Mouse (Mus musculus): ENCODE measurements around the gene Stag3. TPM values are rescaled to one million over a fixed set of nuclear protein-coding genes. Genes with fewer than 3 reads are reported as not detected.

Stag3 gene
- polyA plus RNA-seq, 1 experiment = 0.01 TPM

DNA sequence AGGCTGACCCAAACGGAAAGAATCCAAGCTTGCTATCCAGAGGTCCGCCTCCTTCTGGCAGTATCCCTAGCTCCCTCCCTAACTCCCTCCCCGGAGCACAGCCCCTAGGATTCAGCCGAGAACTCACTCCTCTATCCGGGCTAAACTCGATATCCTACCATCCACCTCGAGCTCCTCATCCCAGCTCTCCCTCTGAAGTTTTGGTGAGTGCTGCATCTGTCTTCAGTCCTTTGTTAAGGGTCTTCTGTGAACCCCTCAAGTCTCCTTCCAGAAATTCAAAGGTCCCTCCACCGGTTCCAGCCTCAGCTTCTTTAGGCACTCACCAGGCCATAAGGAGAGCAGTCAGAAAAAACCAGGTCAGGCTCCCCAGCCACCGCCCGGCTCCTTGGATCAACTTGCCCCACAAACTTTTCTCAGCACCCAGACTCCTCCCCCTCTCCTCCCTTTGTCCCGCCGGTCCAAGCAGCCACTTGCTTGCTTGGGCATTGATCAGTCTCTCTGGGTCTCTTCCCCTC lies 7.6 kb upstream of the Stag3 start, which contains the start of gene Gal3st4:
Gene Gal3st4 (minus strand): TSS at position 432 of the 515 bp plus-strand sequence.
- Histone ChIP-seq H3K36me3 (ENCODE audit: control insufficient read depth, insufficient read depth) (no peaks in the 10 kb centered on the region), H3K4me2 (ENCODE audit: low read depth) (no peak within 1 kb of the TSS), H3ac (ENCODE audit: control insufficient read depth, insufficient read length) (no peak within 1 kb of the TSS), H3K4me3 (no peak within 1 kb of the TSS), H3K27me3 (ENCODE audit: control insufficient read depth, insufficient read depth, insufficient read length) (peaks cover 25% of the 10 kb centered on the region), H3K79me2 (ENCODE audit: control insufficient read depth, insufficient read depth) (no peaks in the 10 kb centered on the region)
- TF ChIP-seq POLR2A (IDR thresholded peaks at IDR 0.05; ENCODE audit: insufficient read length, low read depth) (no peak), MYOD1 (IDR thresholded peaks at IDR 0.05; ENCODE audit: control insufficient read depth in 1 of 3, insufficient read length in 2 of 3, low read depth in 2 of 3) (no peak)

GRCm38 (mm10) chr5:138274186-138274585 lies 5.9 kb upstream of the Stag3 start:
- no peak overlapping the region for H3K4me3 ChIP-seq
- no peak for TF ChIP-seq POLR2AphosphoS2 (IDR thresholded peaks at IDR 0.05; ENCODE audit: insufficient read length, low read depth)
- no peak for TF ChIP-seq MYOD1 (IDR thresholded peaks at IDR 0.05; ENCODE audit: control insufficient read depth in 1 of 3, insufficient read length in 2 of 3, low read depth in 2 of 3)
- TF ChIP-seq POLR2A (IDR thresholded peaks at IDR 0.05; ENCODE audit: insufficient read length, low read depth) = no peak
- TF ChIP-seq E2F4 (IDR thresholded peaks at IDR 0.05; ENCODE audit: insufficient read depth) = no peak
- TF ChIP-seq REST (IDR thresholded peaks at IDR 0.05; ENCODE audit: insufficient read depth, insufficient read length) = no peak
- TF ChIP-seq MAX (IDR thresholded peaks at IDR 0.05; ENCODE audit: low read depth) = no peak
- TF ChIP-seq MYOG (IDR thresholded peaks at IDR 0.05; ENCODE audit: control insufficient read depth in 1 of 3, insufficient read depth in 1 of 3, insufficient read length in 2 of 3, low read depth in 2 of 3) = no peak
- TF ChIP-seq TCF3 (IDR thresholded peaks at IDR 0.05; ENCODE audit: insufficient read length, low read depth) = no peak
- no peak for TF ChIP-seq TCF12 (IDR thresholded peaks at IDR 0.05; ENCODE audit: insufficient read depth, poor library complexity, severe bottlenecking)
- no peak for TF ChIP-seq SRF (IDR thresholded peaks at IDR 0.05; ENCODE audit: control insufficient read depth, insufficient read length, low read depth)
- no peak for TF ChIP-seq USF1 (IDR thresholded peaks at IDR 0.05; ENCODE audit: low read depth)
- no peak overlapping the region for H3K4me2 ChIP-seq (ENCODE audit: low read depth)

GRCm38 (mm10) chr5:138275216-138276050 lies 4.6 kb upstream of the Stag3 start:
- no peak overlapping the region for H3K4me3 ChIP-seq
- H3K36me3 ChIP-seq (ENCODE audit: control insufficient read depth, insufficient read depth) = no peaks in the 10 kb centered on the region
- no peak for TF ChIP-seq MYOD1 (IDR thresholded peaks at IDR 0.05; ENCODE audit: control insufficient read depth in 1 of 3, insufficient read length in 2 of 3, low read depth in 2 of 3)
- no peak for TF ChIP-seq REST (IDR thresholded peaks at IDR 0.05; ENCODE audit: insufficient read depth, insufficient read length)
- no peak for TF ChIP-seq TCF12 (IDR thresholded peaks at IDR 0.05; ENCODE audit: insufficient read depth, poor library complexity, severe bottlenecking)
- no peak for TF ChIP-seq CEBPB (IDR thresholded peaks at IDR 0.05; ENCODE audit: insufficient read depth, poor library complexity, severe bottlenecking)
- no peak for TF ChIP-seq POLR2A (IDR thresholded peaks at IDR 0.05; ENCODE audit: insufficient read length, low read depth)
- TF ChIP-seq MAX (IDR thresholded peaks at IDR 0.05; ENCODE audit: low read depth) = no peak
- TF ChIP-seq E2F4 (IDR thresholded peaks at IDR 0.05; ENCODE audit: insufficient read depth) = no peak
- TF ChIP-seq TCF3 (IDR thresholded peaks at IDR 0.05; ENCODE audit: insufficient read length, low read depth) = no peak
- H3K79me2 ChIP-seq (ENCODE audit: control insufficient read depth, insufficient read depth) = no peaks in the 10 kb centered on the region
- H3K27me3 ChIP-seq (ENCODE audit: control insufficient read depth, insufficient read depth, insufficient read length) = peaks cover 25% of the 10 kb centered on the region
- no peak overlapping the region for H3K4me2 ChIP-seq (ENCODE audit: low read depth)
- no peak overlapping the region for H3ac ChIP-seq (ENCODE audit: control insufficient read depth, insufficient read length)

More at GRCm38 (mm10) chr5:138274186-138274585, 5.9 kb upstream of the Stag3 start:
- no peaks in the 10 kb centered on the region for H3K36me3 ChIP-seq (ENCODE audit: control insufficient read depth, insufficient read depth)
- H3ac ChIP-seq (ENCODE audit: control insufficient read depth, insufficient read length) = no peak overlapping the region
- H3K27me3 ChIP-seq (ENCODE audit: control insufficient read depth, insufficient read depth, insufficient read length) = peaks cover 25% of the 10 kb centered on the region
- no peaks in the 10 kb centered on the region for H3K79me2 ChIP-seq (ENCODE audit: control insufficient read depth, insufficient read depth)

DNA sequence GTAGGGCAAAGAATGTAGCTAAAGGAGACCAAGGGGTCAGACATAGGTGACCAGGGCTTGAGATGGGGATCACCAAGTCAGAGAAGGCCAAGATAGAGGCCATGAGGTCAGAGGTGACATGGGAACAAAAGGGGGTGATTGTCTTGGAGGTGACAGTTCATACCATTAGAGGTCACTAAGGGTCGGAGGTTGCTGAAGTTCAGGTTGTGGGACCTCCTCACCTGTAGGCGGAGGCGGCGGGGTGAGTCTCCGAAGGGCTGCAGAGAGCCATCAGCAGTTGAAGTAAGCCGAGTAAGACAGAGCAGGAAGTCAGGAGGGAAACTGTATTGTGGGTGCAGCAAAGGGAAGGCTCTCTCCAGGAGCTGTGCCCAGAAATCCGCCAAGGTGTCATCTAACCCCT lies 2.0 kb upstream of the Stag3 start:
- Histone ChIP-seq H3ac (ENCODE audit: control insufficient read depth, insufficient read length) (no peak overlapping the region), H3K79me2 (ENCODE audit: control insufficient read depth, insufficient read depth) (no peaks in the 10 kb centered on the region), H3K4me2 (ENCODE audit: low read depth) (no peak overlapping the region), H3K36me3 (ENCODE audit: control insufficient read depth, insufficient read depth) (no peaks in the 10 kb centered on the region), H3K4me3 (no peak overlapping the region), H3K27me3 (ENCODE audit: control insufficient read depth, insufficient read depth, insufficient read length) (peaks cover 5% of the 10 kb centered on the region)
- no peak for TF ChIP-seq SRF (IDR thresholded peaks at IDR 0.05; ENCODE audit: control insufficient read depth, insufficient read length, low read depth)
- no peak for TF ChIP-seq E2F4 (IDR thresholded peaks at IDR 0.05; ENCODE audit: insufficient read depth)
- no peak for TF ChIP-seq REST (IDR thresholded peaks at IDR 0.05; ENCODE audit: insufficient read depth, insufficient read length)
- TF ChIP-seq MYOG (IDR thresholded peaks at IDR 0.05; ENCODE audit: control insufficient read depth in 1 of 3, insufficient read depth in 1 of 3, insufficient read length in 2 of 3, low read depth in 2 of 3) = no peak
- TF ChIP-seq MAX (IDR thresholded peaks at IDR 0.05; ENCODE audit: low read depth) = no peak
- TF ChIP-seq POLR2A (IDR thresholded peaks at IDR 0.05; ENCODE audit: insufficient read length, low read depth) = no peak
- TF ChIP-seq TCF12 (IDR thresholded peaks at IDR 0.05; ENCODE audit: insufficient read depth, poor library complexity, severe bottlenecking) = no peak

GRCm38 (mm10) chr5:138280425-138280768 lies 357 bp downstream of the Stag3 start:
- Histone ChIP-seq H3K79me2 (ENCODE audit: control insufficient read depth, insufficient read depth) (no peaks in the 10 kb centered on the region), H3K4me3 (no peak overlapping the region)
- TF ChIP-seq POLR2AphosphoS2 (IDR thresholded peaks at IDR 0.05; ENCODE audit: insufficient read length, low read depth) (no peak), REST (IDR thresholded peaks at IDR 0.05; ENCODE audit: insufficient read depth, insufficient read length) (no peak), USF1 (IDR thresholded peaks at IDR 0.05; ENCODE audit: low read depth) (no peak), MAX (IDR thresholded peaks at IDR 0.05; ENCODE audit: low read depth) (no peak)

More at GRCm38 (mm10) chr5:138280425-138280768, 357 bp downstream of the Stag3 start:
- no peak overlapping the region for H3K4me2 ChIP-seq (ENCODE audit: low read depth)
- no peaks in the 10 kb centered on the region for H3K27me3 ChIP-seq (ENCODE audit: control insufficient read depth, insufficient read depth, insufficient read length)
- no peaks in the 10 kb centered on the region for H3K36me3 ChIP-seq (ENCODE audit: control insufficient read depth, insufficient read depth)
- no peak overlapping the region for H3ac ChIP-seq (ENCODE audit: control insufficient read depth, insufficient read length)

Measured in myocyte (in vitro differentiated cells).